26 mouse cellular contexts compared by ENCODE assay signal in the genomic region with DNA sequence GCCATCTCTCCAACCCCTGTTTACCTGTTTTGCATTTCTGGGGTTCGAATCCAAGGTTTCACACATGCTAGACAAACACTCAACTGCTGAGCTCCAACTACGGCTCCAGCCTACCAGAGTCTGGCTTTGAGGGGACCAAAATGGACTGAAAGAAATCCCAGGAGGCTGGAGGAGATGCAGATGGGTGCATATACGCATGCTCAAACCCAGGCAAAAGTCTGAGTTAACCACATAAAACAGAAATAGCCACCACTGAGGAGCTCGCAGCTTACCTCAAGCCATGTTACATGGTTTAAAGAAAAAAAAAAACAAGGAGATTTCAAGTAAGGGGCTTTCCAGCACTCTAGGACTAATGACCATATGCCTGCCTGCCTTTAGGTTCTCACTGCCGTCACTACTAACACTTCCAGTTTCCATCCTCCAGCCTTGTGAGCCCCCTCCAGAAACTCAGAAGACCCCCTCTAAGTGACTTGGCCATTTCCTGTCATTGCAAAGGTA.
DNase-seq lines count a peak whose midpoint lies in the region; ATAC-seq and TF ChIP-seq lines count a peak whose summit lies in the region.
"Had no signal": no experiment of that assay in that cellular context is flagged by ENCODE, and none has a peak within 500 bp of the region (broad histone marks: within the 10 kb centered on the region; RNA-seq: fewer than 3 reads in every experiment).

No protein-coding gene starts in this region.

- no peak for TF ChIP-seq EP300 in heart, adult 2 months (IDR thresholded peaks at IDR 0.05; ENCODE audit: insufficient read depth, low read depth, low read length)

- peak; percentile 74 for DNase-seq in heart, adult 11 months
- no peak for DNase-seq in heart, adult 2 months
- DNase-seq in spleen, postnatal 36 days (ENCODE audit: low spot score in 2 of 2), result peak; percentile 21 to 35
- no peak for DNase-seq in spleen, postnatal 14 days (ENCODE audit: low spot score in 2 of 2)
- DNase-seq in splenic B cell, adult 2 months (ENCODE audit: low read depth, low spot score), result peak; percentile 52
- DNase-seq in embryo, embryonic 11 days, result no peak
- DNase-seq in kidney, postnatal 14 days, result no peak
- DNase-seq: adrenal gland, adult 8-10 months; adrenal gland, postnatal 14 days; adrenal gland, postnatal 36 days; cerebellum, adult 11-12 months; cerebellum, adult 2 months; cerebellum, adult 9-10 months; cerebellum, postnatal 10 days; cerebellum, postnatal 25 days had no signal

- WGBS in heart, adult 2 months, result 90% methylated on average over 5 of the region's 5 CpGs

- TF ChIP-seq CTCF in heart, adult 2 months (IDR thresholded peaks at IDR 0.05), result no peak

- intact Hi-C loops in heart, adult 2 months (cut with DNase I), result no loop called here

- no peaks in the 10 kb centered on the region for H3K27me3 ChIP-seq in heart, adult 2 months (ENCODE audit: control insufficient read depth, insufficient read depth, low read length)
- H3K27me3 ChIP-seq in splenic B cell, adult 2 months (ENCODE audit: control insufficient read depth, insufficient read depth, low read length, poor library complexity, severe bottlenecking), result no peaks in the 10 kb centered on the region
- H3K27me3 ChIP-seq: embryonic facial prominence, embryonic 13.5 days; embryonic facial prominence, embryonic 15.5 days; forebrain, embryonic 12.5 days; Patski had no signal

- 0 out of 2 replicates have a peak, but pooled peaks have one; percentile 16 for ATAC-seq in neutrophil, adult 5-6 weeks (ENCODE audit: extremely low read depth, insufficient number of reproducible peaks, low FRiP score, poor library complexity, severe bottlenecking)
- ATAC-seq: activated CD4-positive, CD25-positive, alpha-beta regulatory T cell, adult 4 months; forebrain, embryonic 14.5 days; forebrain, embryonic 16.5 days; Patski had no signal

- no peak overlapping the region for H3K4me3 ChIP-seq in heart, adult 2 months
- H3K4me3 ChIP-seq: embryonic facial prominence, embryonic 13.5 days; embryonic facial prominence, embryonic 15.5 days; erythroblast, embryonic 14.5 days; forebrain, embryonic 10.5 days; forebrain, embryonic 12.5 days had no signal

- H3K36me3 ChIP-seq in heart, adult 2 months (ENCODE audit: control insufficient read depth, insufficient read depth, low read length), result no peaks in the 10 kb centered on the region; the same call in 1 of the 2 replicates
- no peaks in the 10 kb centered on the region; the same call in 1 of the 2 replicates for H3K36me3 ChIP-seq in splenic B cell, adult 2 months (ENCODE audit: control insufficient read depth, insufficient read depth, low read length, poor library complexity, severe bottlenecking)
- H3K36me3 ChIP-seq: embryonic facial prominence, embryonic 13.5 days; embryonic facial prominence, embryonic 15.5 days; forebrain, embryonic 10.5 days; forebrain, embryonic 12.5 days; G1E had no signal

- H3K79me2 ChIP-seq in heart, adult 2 months (replicated peaks; ENCODE audit: control insufficient read depth, insufficient read depth, low read length), result no peaks in the 10 kb centered on the region

- H3K9ac ChIP-seq in heart, adult 2 months (ENCODE audit: low read depth, low read length), result no peak overlapping the region
- H3K9ac ChIP-seq: embryonic facial prominence, embryonic 13.5 days; embryonic facial prominence, embryonic 15.5 days; forebrain, embryonic 12.5 days had no signal

- H3K4me1 ChIP-seq in heart, adult 2 months (ENCODE audit: control insufficient read depth, insufficient read depth, low read length), result no peaks in the 10 kb centered on the region
- H3K4me1 ChIP-seq: embryonic facial prominence, embryonic 13.5 days; embryonic facial prominence, embryonic 15.5 days; forebrain, embryonic 10.5 days; forebrain, embryonic 12.5 days had no signal

- H3K27ac ChIP-seq in heart, adult 2 months, result no peak overlapping the region
- H3K27ac ChIP-seq: embryonic facial prominence, embryonic 13.5 days; embryonic facial prominence, embryonic 15.5 days; forebrain, embryonic 10.5 days; forebrain, embryonic 12.5 days had no signal

- no peak for TF ChIP-seq POLR2A in heart, adult 2 months (IDR thresholded peaks at IDR 0.05; ENCODE audit: insufficient read depth, low read depth, low read length)

Comparison
In these comparisons a context has a peak if more than half of its experiments do, and no peak if none do; other contexts are left out.
1. DNase-seq: peak in heart, adult 11 months (single experiment), spleen, postnatal 36 days (2 of 2) and splenic B cell, adult 2 months (single experiment); none in heart, adult 2 months (0 of 2), spleen, postnatal 14 days (0 of 2), embryo, embryonic 11 days (single experiment) and kidney, postnatal 14 days (single experiment).